Mouse (Mus musculus) liver, embryonic 14.5 days (tissue): ENCODE results near the gene Pcca.

Experiments
- CTCF ChIP-seq: IDR thresholded peaks from 2 replicates; pipeline ENCODE4 v1.5.1; 2016; ENCODE audit warnings: antibody characterized with exemption, low read depth, control low read depth
- EP300 ChIP-seq: IDR thresholded peaks from 2 replicates; pipeline ENCODE4 v1.6.1; 2016; ENCODE audit warnings: antibody characterized with exemption, low read depth

DNA sequence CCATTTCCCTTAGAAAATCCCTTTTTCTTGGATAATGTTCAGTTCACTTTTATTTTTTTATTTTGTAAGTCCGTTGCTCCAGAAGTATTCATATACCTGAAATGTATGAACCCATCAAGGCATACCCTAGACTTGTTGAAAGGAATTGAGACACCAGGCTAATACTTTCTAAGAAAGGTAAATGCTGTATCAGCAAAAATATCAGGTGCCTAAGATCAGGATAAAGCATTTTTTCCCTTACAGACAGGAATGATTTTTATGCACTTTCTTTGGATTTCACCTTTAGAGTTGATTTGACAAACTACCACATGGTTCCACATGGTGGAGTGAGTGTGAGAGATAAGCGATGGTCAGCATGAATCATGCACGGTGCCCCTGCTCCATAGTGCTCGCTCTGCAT, 259.2 kb downstream of the Pcca start:
- TF ChIP-seq EP300 (no peak), CTCF (no peak)
